Mouse (Mus musculus): ENCODE data around the gene Zfp263. TPM values are rescaled to one million over a fixed set of nuclear protein-coding genes. Genes with fewer than 3 reads are reported as not detected.

Zfp263 gene
- 26.5 and 33.1 TPM in 2 replicates for polyA plus RNA-seq (2015; fragmentation: Nextera tagmentation; extraction: Ambion mirVana)

- H3K4me2 ChIP-seq = peak within 1 kb of the TSS; percentile 91
- H3K4me1 ChIP-seq (replicated peaks) = peaks cover 23% of the 10 kb centered on the region
- no peaks in the 10 kb centered on the region for H3K27me3 ChIP-seq
- peak within 1 kb of the TSS; percentile 81 for H3K9ac ChIP-seq
- ATAC-seq (replicated peaks; ENCODE audit: insufficient number of reproducible peaks, insufficient read depth, low FRiP score, low read depth) = peak; percentile 98
- under 1% methylated on average over 42 of the region's 42 CpGs for WGBS
- peak within 1 kb of the TSS; percentile 93 for H3K27ac ChIP-seq
- peaks cover 31% of the 10 kb centered on the region for H3K36me3 ChIP-seq
- H3K4me3 ChIP-seq = peak within 1 kb of the TSS; percentile 88
- peaks cover 2% of the 10 kb centered on the region; the same call in 1 of the 2 replicates for H3K9me3 ChIP-seq (replicated peaks)
These were observed at the start of gene Zfp263 for GRCm38 (mm10) chr16:3743503-3744185. Zfp263 (plus strand) TSS chr16:3744093.

- Histone ChIP-seq H3K27ac (no peak overlapping the region), H3K4me3 (no peak overlapping the region), H3K4me1 (replicated peaks) (no peaks in the 10 kb centered on the region), H3K4me2 (no peak overlapping the region), H3K27me3 (no peaks in the 10 kb centered on the region), H3K9me3 (replicated peaks) (no peaks in the 10 kb centered on the region), H3K9ac (no peak overlapping the region), H3K36me3 (no peaks in the 10 kb centered on the region)
- ATAC-seq (replicated peaks; ENCODE audit: insufficient number of reproducible peaks, insufficient read depth, low FRiP score, low read depth) = no peak
- WGBS = 61% methylated on average over 8 of the region's 8 CpGs
These were observed 44.6 kb upstream of the Zfp263 start for GRCm38 (mm10) chr16:3699281-3699680.

- 63% methylated on average over 1 of the region's 1 CpGs for WGBS
- no peak overlapping the region for H3K9ac ChIP-seq
These were observed 43.0 kb upstream of the Zfp263 start for GRCm38 (mm10) chr16:3700893-3701292.

GRCm38 (mm10) chr16:3706680-3707079 is 37.2 kb upstream of the Zfp263 start:
- Histone ChIP-seq H3K4me3 (no peak overlapping the region), H3K4me2 (no peak overlapping the region), H3K27ac (no peak overlapping the region), H3K9me3 (replicated peaks) (no peaks in the 10 kb centered on the region), H3K9ac (no peak overlapping the region), H3K36me3 (no peaks in the 10 kb centered on the region), H3K4me1 (replicated peaks) (no peaks in the 10 kb centered on the region), H3K27me3 (no peaks in the 10 kb centered on the region)
- 71% methylated on average over 6 of the region's 6 CpGs for WGBS
- no peak for ATAC-seq (replicated peaks; ENCODE audit: insufficient number of reproducible peaks, insufficient read depth, low FRiP score, low read depth)

More at GRCm38 (mm10) chr16:3700893-3701292, 43.0 kb upstream of the Zfp263 start:
- no peak overlapping the region for H3K27ac ChIP-seq
- no peak overlapping the region for H3K4me3 ChIP-seq
- H3K36me3 ChIP-seq = no peaks in the 10 kb centered on the region
- no peaks in the 10 kb centered on the region for H3K9me3 ChIP-seq (replicated peaks)
- ATAC-seq (replicated peaks; ENCODE audit: insufficient number of reproducible peaks, insufficient read depth, low FRiP score, low read depth) = no peak
- H3K27me3 ChIP-seq = no peaks in the 10 kb centered on the region
- no peak overlapping the region for H3K4me2 ChIP-seq
- no peaks in the 10 kb centered on the region for H3K4me1 ChIP-seq (replicated peaks)

GRCm38 (mm10) chr16:3714731-3715130 is 29.2 kb upstream of the Zfp263 start:
- H3K4me2 ChIP-seq = no peak overlapping the region
- no peak overlapping the region for H3K9ac ChIP-seq
- H3K36me3 ChIP-seq = no peaks in the 10 kb centered on the region
- H3K27ac ChIP-seq = no peak overlapping the region
- no peaks in the 10 kb centered on the region for H3K4me1 ChIP-seq (replicated peaks)
- no peaks in the 10 kb centered on the region for H3K9me3 ChIP-seq (replicated peaks)
- 82% methylated on average over 2 of the region's 2 CpGs for WGBS
- no peaks in the 10 kb centered on the region for H3K27me3 ChIP-seq
- ATAC-seq (replicated peaks; ENCODE audit: insufficient number of reproducible peaks, insufficient read depth, low FRiP score, low read depth) = no peak
- H3K4me3 ChIP-seq = no peak overlapping the region

GRCm38 (mm10) chr16:3717980-3718379 is 25.9 kb upstream of the Zfp263 start, which contains the start of gene Mefv:
Mefv (minus strand) TSS chr16:3718097.
- no peak for ATAC-seq (replicated peaks; ENCODE audit: insufficient number of reproducible peaks, insufficient read depth, low FRiP score, low read depth)
- Histone ChIP-seq H3K36me3 (no peaks in the 10 kb centered on the region), H3K4me1 (replicated peaks) (no peaks in the 10 kb centered on the region), H3K9ac (no peak within 1 kb of the TSS), H3K4me3 (no peak within 1 kb of the TSS), H3K9me3 (replicated peaks) (no peaks in the 10 kb centered on the region), H3K4me2 (no peak within 1 kb of the TSS), H3K27me3 (no peaks in the 10 kb centered on the region), H3K27ac (no peak within 1 kb of the TSS)
- WGBS = 90% methylated on average over 6 of the region's 6 CpGs

GRCm38 (mm10) chr16:3723231-3723630 is 20.7 kb upstream of the Zfp263 start:
- Histone ChIP-seq H3K9ac (no peak overlapping the region), H3K4me3 (no peak overlapping the region), H3K27me3 (no peaks in the 10 kb centered on the region), H3K4me1 (replicated peaks) (no peaks in the 10 kb centered on the region), H3K4me2 (no peak overlapping the region), H3K9me3 (replicated peaks) (no peaks in the 10 kb centered on the region), H3K36me3 (no peaks in the 10 kb centered on the region), H3K27ac (no peak overlapping the region)
- WGBS = 68% methylated on average over 3 of the region's 3 CpGs
- ATAC-seq (replicated peaks; ENCODE audit: insufficient number of reproducible peaks, insufficient read depth, low FRiP score, low read depth) = no peak

GRCm38 (mm10) chr16:3727980-3728720 is 15.7 kb upstream of the Zfp263 start:
- Histone ChIP-seq H3K4me1 (replicated peaks) (no peaks in the 10 kb centered on the region), H3K9me3 (replicated peaks) (no peaks in the 10 kb centered on the region), H3K36me3 (no peaks in the 10 kb centered on the region), H3K9ac (no peak overlapping the region), H3K4me3 (no peak overlapping the region), H3K27me3 (no peaks in the 10 kb centered on the region), H3K4me2 (no peak overlapping the region), H3K27ac (no peak overlapping the region)
- 69% methylated on average over 6 of the region's 6 CpGs for WGBS
- no peak for ATAC-seq (replicated peaks; ENCODE audit: insufficient number of reproducible peaks, insufficient read depth, low FRiP score, low read depth)

- Histone ChIP-seq H3K27ac (no peak overlapping the region), H3K36me3 (no peaks in the 10 kb centered on the region), H3K9ac (no peak overlapping the region), H3K4me3 (no peak overlapping the region), H3K27me3 (no peaks in the 10 kb centered on the region), H3K9me3 (replicated peaks) (no peaks in the 10 kb centered on the region), H3K4me2 (no peak overlapping the region), H3K4me1 (replicated peaks) (no peaks in the 10 kb centered on the region)
- no peak for ATAC-seq (replicated peaks; ENCODE audit: insufficient number of reproducible peaks, insufficient read depth, low FRiP score, low read depth)
- WGBS = 74% methylated on average over 4 of the region's 4 CpGs
These were observed 11.3 kb upstream of the Zfp263 start for GRCm38 (mm10) chr16:3732612-3733011.

GRCm38 (mm10) chr16:3733198-3733732 is 10.6 kb upstream of the Zfp263 start:
- Histone ChIP-seq H3K4me1 (replicated peaks) (no peaks in the 10 kb centered on the region), H3K9me3 (replicated peaks) (no peaks in the 10 kb centered on the region), H3K27me3 (no peaks in the 10 kb centered on the region), H3K4me2 (no peak overlapping the region), H3K4me3 (no peak overlapping the region), H3K36me3 (no peaks in the 10 kb centered on the region), H3K27ac (no peak overlapping the region), H3K9ac (no peak overlapping the region)
- no peak for ATAC-seq (replicated peaks; ENCODE audit: insufficient number of reproducible peaks, insufficient read depth, low FRiP score, low read depth)
- WGBS = 59% methylated on average over 1 of the region's 1 CpGs

- no peak overlapping the region for H3K4me2 ChIP-seq
- H3K4me3 ChIP-seq = no peak overlapping the region
- H3K9me3 ChIP-seq (replicated peaks) = no peaks in the 10 kb centered on the region
- H3K9ac ChIP-seq = no peak overlapping the region
- 96% methylated on average over 6 of the region's 6 CpGs for WGBS
- H3K27me3 ChIP-seq = no peaks in the 10 kb centered on the region
- ATAC-seq (replicated peaks; ENCODE audit: insufficient number of reproducible peaks, insufficient read depth, low FRiP score, low read depth) = no peak
- peaks cover 21% of the 10 kb centered on the region for H3K36me3 ChIP-seq
- H3K4me1 ChIP-seq (replicated peaks) = peaks cover 23% of the 10 kb centered on the region
- H3K27ac ChIP-seq = no peak overlapping the region
These were observed 1.4 kb upstream of the Zfp263 start for GRCm38 (mm10) chr16:3742466-3742865.
